Mouse (Mus musculus) embryonic facial prominence, embryonic 14.5 days (tissue): ENCODE results near the gene Muc1. TPM values are rescaled to one million over a fixed set of nuclear protein-coding genes. Genes with fewer than 3 reads are reported as not detected.
A peak's percentile ranks its signal among the peaks of the same experiment; 100 is the strongest.

Experiments
- ATAC-seq: fragments of 200-750 bp; cut with Nextera tagmentation; 2 replicates; pipeline ENCODE4 v1.8.0; 2017; ENCODE audit warnings: low read depth, moderate number of reproducible peaks, moderate TSS enrichment
- DNase-seq: peaks from one replicate; pipeline ENCODE4 v3.0.0-alpha.2; 2015; ENCODE audit warnings: low spot score
- H3K27ac ChIP-seq: fragments of 300-500 bp; sonication (generic); replicated peaks from 2 replicates; pipeline ENCODE4 v1.5.1; 2014; ENCODE audit warnings: low read depth, mild to moderate bottlenecking, low read length, moderate library complexity
- H3K27me3 ChIP-seq: fragments of 300-500 bp; sonication (generic); replicated peaks from 2 replicates; pipeline ENCODE4 v1.6.1; 2014; ENCODE audit warnings: low read length; ENCODE audit not compliant: control insufficient read depth, insufficient read depth
- H3K36me3 ChIP-seq: fragments of 300-500 bp; sonication (generic); 2 replicates; pipeline ENCODE4 v1.6.1; 2014; ENCODE audit warnings: low read length, mixed read lengths; ENCODE audit not compliant: control insufficient read depth, insufficient read depth
- H3K4me1 ChIP-seq: fragments of 300-500 bp; sonication (generic); 2 replicates; pipeline ENCODE4 v1.6.1; 2014; ENCODE audit warnings: antibody characterized with exemption, low read length; ENCODE audit not compliant: control insufficient read depth, insufficient read depth
- H3K4me2 ChIP-seq: fragments of 300-500 bp; sonication (generic); 2 replicates; pipeline ENCODE4 v1.6.1; 2014; ENCODE audit warnings: low read depth, mild to moderate bottlenecking, low read length, moderate library complexity, mixed read lengths
- H3K4me3 ChIP-seq: fragments of 300-500 bp; sonication (generic); 2 replicates; pipeline ENCODE4 v1.5.1; 2014; ENCODE audit warnings: low read depth, mild to moderate bottlenecking, low read length
- H3K9ac ChIP-seq: fragments of 300-500 bp; sonication (generic); 2 replicates; pipeline ENCODE4 v1.6.1; 2014; ENCODE audit warnings: low read depth, mild to moderate bottlenecking, low read length, moderate library complexity, mixed read lengths
- H3K9me3 ChIP-seq: fragments of 300-500 bp; sonication (generic); 2 replicates; pipeline ENCODE4 v1.6.1; 2016; ENCODE audit warnings: low read length; ENCODE audit not compliant: control insufficient read depth
- WGBS: fragments of 180-500 bp; shearing (Covaris S2); extraction: QIAGEN DNeasy Blood & Tissue Kit; methylation state at CpG from one replicate; pipeline ENCODE4 v1.1.7; 2014; 5-methylcytosine and 5-hydroxymethylcytosine counted together
- polyA plus RNA-seq: library from polyadenylated mRNA; unstranded; fragments of >200 nt; fragmentation: Nextera tagmentation; extraction: Ambion mirVana; gene quantifications from 2 replicates; pipeline ENCODE4 v1.2.1, GENCODE M21; 2014

Gene Muc1
- polyA plus RNA-seq, 1 experiment from 2014 or later, result 4.1 TPM

- 42% methylated on average over 4 of the region's 4 CpGs for WGBS
- Histone ChIP-seq H3K27ac (no peak overlapping the region), H3K4me2 (peak overlapping the region; percentile 67), H3K9me3 (no peaks in the 10 kb centered on the region), H3K36me3 (peaks cover 19% of the 10 kb centered on the region), H3K27me3 (no peaks in the 10 kb centered on the region), H3K4me1 (peaks cover 18% of the 10 kb centered on the region), H3K4me3 (peak overlapping the region; percentile 38; the same call in 1 of the 2 replicates), H3K9ac (peak overlapping the region; percentile 52; the same call in 1 of the 2 replicates)
- ATAC-seq, result 0 out of 2 replicates have a peak, but pooled peaks have one; percentile 2
- DNase-seq, result peak; percentile 67
Measured at GRCm38 (mm10) chr3:89225918-89226317, 2.9 kb upstream of the Muc1 start.

DNA sequence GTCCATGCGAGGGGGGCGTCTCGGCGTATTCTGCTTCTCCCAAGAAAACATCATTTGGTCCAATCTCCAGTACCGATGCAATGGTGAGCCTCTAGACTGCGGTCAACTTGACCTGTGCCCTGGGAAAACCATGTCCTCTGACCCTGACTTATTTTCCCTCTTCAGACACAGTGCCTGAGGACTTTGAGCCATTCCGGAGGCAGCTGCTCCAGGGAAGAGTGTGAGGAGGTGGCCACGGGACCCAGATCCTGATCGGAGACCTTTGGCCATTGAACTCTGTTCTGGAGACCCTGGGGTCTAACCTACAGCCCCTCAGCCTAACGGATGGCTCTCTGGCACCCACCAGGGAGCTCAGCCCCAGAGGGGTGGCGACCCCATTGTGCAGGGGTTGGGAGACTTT lies 2.5 kb upstream of the Muc1 start:
- Histone ChIP-seq H3K27me3 (no peaks in the 10 kb centered on the region), H3K4me1 (peaks cover 18% of the 10 kb centered on the region), H3K9me3 (no peaks in the 10 kb centered on the region), H3K4me3 (peak overlapping the region; percentile 38), H3K36me3 (peaks cover 14% of the 10 kb centered on the region), H3K4me2 (peak overlapping the region; percentile 67), H3K27ac (peak overlapping the region; percentile 71; the same call in 1 of the 2 replicates), H3K9ac (peak overlapping the region; percentile 52)
- DNase-seq, result no peak
- WGBS, result 25% methylated on average over 11 of the region's 11 CpGs
- ATAC-seq, result no peak

GRCm38 (mm10) chr3:89226900-89227299 lies 2.0 kb upstream of the Muc1 start, which contains the start of gene Mtx1:
Gene Mtx1, minus strand, starts transcription at chr3:89227088.
- WGBS, result 9% methylated on average over 9 of the region's 21 CpGs
- peak within 1 kb of the TSS; percentile 67 for H3K4me2 ChIP-seq
- peak within 1 kb of the TSS; percentile 38 for H3K4me3 ChIP-seq
- ATAC-seq (0 out of 2 replicates have a peak, but pooled peaks have one; percentile 1), DNase-seq (no peak)
- H3K27ac ChIP-seq, result peak within 1 kb of the TSS; percentile 86
- H3K9ac ChIP-seq, result peak within 1 kb of the TSS; percentile 53
- no peaks in the 10 kb centered on the region for H3K27me3 ChIP-seq
- H3K4me1 ChIP-seq, result peaks cover 18% of the 10 kb centered on the region
- H3K36me3 ChIP-seq, result peaks cover 11% of the 10 kb centered on the region
- no peaks in the 10 kb centered on the region for H3K9me3 ChIP-seq

- Histone ChIP-seq H3K27me3 (no peaks in the 10 kb centered on the region), H3K4me1 (peaks cover 18% of the 10 kb centered on the region), H3K27ac (peak overlapping the region; percentile 86), H3K4me2 (peak overlapping the region; percentile 67), H3K9ac (peak overlapping the region; percentile 53), H3K36me3 (peaks cover 11% of the 10 kb centered on the region), H3K9me3 (no peaks in the 10 kb centered on the region), H3K4me3 (peak overlapping the region; percentile 38)
- 4% methylated on average over 35 of the region's 41 CpGs for WGBS
- DNase-seq (peak; percentile 99), ATAC-seq (peak; percentile 92)
Measured at GRCm38 (mm10) chr3:89227307-89228179, 1.3 kb upstream of the Muc1 start.

DNA sequence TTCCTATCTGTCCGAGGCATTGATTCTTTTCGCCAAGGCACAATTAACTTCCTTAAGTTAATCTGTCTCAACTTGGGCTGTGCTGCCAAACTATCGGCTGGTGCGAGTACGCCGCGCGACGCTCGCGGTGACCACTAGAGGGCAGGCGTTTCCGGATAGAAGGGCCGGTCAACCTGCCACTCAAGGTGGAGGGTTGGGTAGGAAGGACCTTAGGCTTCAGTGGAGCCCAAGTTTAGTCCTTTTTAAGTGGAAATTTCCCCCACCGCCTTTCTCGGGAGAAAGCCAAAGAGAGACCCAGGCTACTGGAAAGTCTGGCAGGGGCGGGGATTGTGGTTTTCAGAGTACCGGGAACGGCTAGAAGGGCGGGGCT lies 692 bp upstream of the Muc1 start:
- DNase-seq, result peak; percentile 89
- Histone ChIP-seq H3K9me3 (no peaks in the 10 kb centered on the region), H3K27me3 (no peaks in the 10 kb centered on the region), H3K4me1 (peaks cover 18% of the 10 kb centered on the region), H3K9ac (peak overlapping the region; percentile 53), H3K4me2 (peak overlapping the region; percentile 67), H3K27ac (peak overlapping the region; percentile 86), H3K4me3 (peak overlapping the region; percentile 38), H3K36me3 (peaks cover 11% of the 10 kb centered on the region)
- ATAC-seq, result peak; percentile 51
- under 1% methylated on average over 19 of the region's 20 CpGs for WGBS

- 58% methylated on average over 4 of the region's 4 CpGs for WGBS
- Histone ChIP-seq H3K36me3 (peaks cover 10% of the 10 kb centered on the region), H3K9ac (no peak overlapping the region), H3K27me3 (no peaks in the 10 kb centered on the region), H3K27ac (no peak overlapping the region), H3K4me2 (no peak overlapping the region), H3K4me3 (no peak overlapping the region), H3K4me1 (peaks cover 18% of the 10 kb centered on the region), H3K9me3 (no peaks in the 10 kb centered on the region)
- DNase-seq, result no peak
- no peak for ATAC-seq
Measured at GRCm38 (mm10) chr3:89229276-89229675, 419 bp downstream of the Muc1 start.

GRCm38 (mm10) chr3:89230561-89230960 lies 1.7 kb downstream of the Muc1 start:
- no peak for DNase-seq
- Histone ChIP-seq H3K9ac (no peak overlapping the region), H3K4me1 (peaks cover 18% of the 10 kb centered on the region), H3K27me3 (no peaks in the 10 kb centered on the region), H3K27ac (no peak overlapping the region), H3K36me3 (peaks cover 7% of the 10 kb centered on the region; the same call in 1 of the 2 replicates), H3K9me3 (no peaks in the 10 kb centered on the region), H3K4me3 (no peak overlapping the region), H3K4me2 (no peak overlapping the region)
- 92% methylated on average over 2 of the region's 2 CpGs for WGBS
- ATAC-seq, result no peak

GRCm38 (mm10) chr3:89231345-89231744 lies 2.5 kb downstream of the Muc1 start:
- no peak for DNase-seq
- H3K27ac ChIP-seq, result no peak overlapping the region
- no peaks in the 10 kb centered on the region for H3K9me3 ChIP-seq
- H3K4me1 ChIP-seq, result peaks cover 13% of the 10 kb centered on the region
- 0 out of 2 replicates have a peak, but pooled peaks cover 9% of the 10 kb centered on the region for H3K36me3 ChIP-seq
- no peaks in the 10 kb centered on the region for H3K27me3 ChIP-seq
- no peak overlapping the region for H3K4me2 ChIP-seq
- no peak overlapping the region for H3K9ac ChIP-seq
- 64% methylated on average over 7 of the region's 7 CpGs for WGBS
- no peak for ATAC-seq
- H3K4me3 ChIP-seq, result no peak overlapping the region
